Mouse (Mus musculus): ENCODE measurements around the gene Maff. TPM values are rescaled to one million over a fixed set of nuclear protein-coding genes. Genes with fewer than 3 reads are reported as not detected.
A peak's percentile ranks its signal among the peaks of the same experiment; 100 is the strongest.

Gene Maff
- polyA plus RNA-seq, 1 experiment from 2014 or later, result 1.2 TPM

- Histone ChIP-seq H3K9ac (no peak overlapping the region), H3K27ac (no peak overlapping the region), H3K9me3 (replicated peaks) (no peaks in the 10 kb centered on the region), H3K4me1 (peaks cover 7% of the 10 kb centered on the region; the same call in 1 of the 2 replicates), H3K4me3 (no peak overlapping the region), H3K27me3 (no peaks in the 10 kb centered on the region), H3K36me3 (ENCODE audit: poor library complexity, severe bottlenecking) (no peaks in the 10 kb centered on the region), H3K4me2 (no peak overlapping the region)
- WGBS, result 61% methylated on average over 7 of the region's 7 CpGs
- ATAC-seq, result no peak
Measured at GRCm38 (mm10) chr15:79335061-79335655, 11.3 kb upstream of the Maff start.

GRCm38 (mm10) chr15:79338978-79339377 is 7.4 kb upstream of the Maff start:
- 71% methylated on average over 5 of the region's 5 CpGs for WGBS
- H3K9ac ChIP-seq, result no peak overlapping the region
- H3K4me3 ChIP-seq, result no peak overlapping the region
- no peaks in the 10 kb centered on the region for H3K9me3 ChIP-seq (replicated peaks)
- no peaks in the 10 kb centered on the region for H3K36me3 ChIP-seq (ENCODE audit: poor library complexity, severe bottlenecking)
- H3K4me1 ChIP-seq, result peaks cover 7% of the 10 kb centered on the region; the same call in 1 of the 2 replicates
- H3K27ac ChIP-seq, result no peak overlapping the region
- no peaks in the 10 kb centered on the region for H3K27me3 ChIP-seq
- no peak overlapping the region for H3K4me2 ChIP-seq
- no peak for ATAC-seq

- Histone ChIP-seq H3K4me1 (0 out of 2 replicates have a peak, but pooled peaks cover 5% of the 10 kb centered on the region), H3K4me3 (no peak overlapping the region), H3K36me3 (ENCODE audit: poor library complexity, severe bottlenecking) (no peaks in the 10 kb centered on the region)
Measured at GRCm38 (mm10) chr15:79342641-79343337, 3.6 kb upstream of the Maff start.

GRCm38 (mm10) chr15:79344627-79345026 is 1.8 kb upstream of the Maff start:
- no peaks in the 10 kb centered on the region for H3K9me3 ChIP-seq (replicated peaks)
- no peak overlapping the region for H3K27ac ChIP-seq
- H3K36me3 ChIP-seq (ENCODE audit: poor library complexity, severe bottlenecking), result no peaks in the 10 kb centered on the region
- H3K9ac ChIP-seq, result no peak overlapping the region
- H3K4me1 ChIP-seq, result peaks cover 14% of the 10 kb centered on the region
- H3K27me3 ChIP-seq, result peaks cover 22% of the 10 kb centered on the region
- WGBS, result 82% methylated on average over 4 of the region's 4 CpGs
- no peak overlapping the region for H3K4me2 ChIP-seq
- no peak overlapping the region for H3K4me3 ChIP-seq
- no peak for ATAC-seq

More at GRCm38 (mm10) chr15:79342641-79343337, 3.6 kb upstream of the Maff start:
- WGBS, result 79% methylated on average over 6 of the region's 6 CpGs
- ATAC-seq, result no peak
- Histone ChIP-seq H3K9ac (no peak overlapping the region), H3K4me2 (no peak overlapping the region), H3K27ac (no peak overlapping the region), H3K9me3 (replicated peaks) (no peaks in the 10 kb centered on the region), H3K27me3 (0 out of 2 replicates have a peak, but pooled peaks cover 8% of the 10 kb centered on the region)

GRCm38 (mm10) chr15:79347165-79347844 is 884 bp downstream of the Maff start:
- ATAC-seq, result peak; percentile 95
- under 1% methylated on average over 61 of the region's 61 CpGs for WGBS
- Histone ChIP-seq H3K9ac (peak overlapping the region; percentile 74), H3K4me3 (peak overlapping the region; percentile 68), H3K27me3 (peaks cover 27% of the 10 kb centered on the region), H3K36me3 (ENCODE audit: poor library complexity, severe bottlenecking) (no peaks in the 10 kb centered on the region), H3K4me2 (peak overlapping the region; percentile 88), H3K4me1 (peaks cover 14% of the 10 kb centered on the region), H3K27ac (peak overlapping the region; percentile 83), H3K9me3 (replicated peaks) (no peaks in the 10 kb centered on the region)

GRCm38 (mm10) chr15:79347845-79348506 is 1.6 kb downstream of the Maff start:
- ATAC-seq, result peak; percentile 77
- under 1% methylated on average over 42 of the region's 46 CpGs for WGBS
- Histone ChIP-seq H3K4me3 (peak overlapping the region; percentile 68), H3K9ac (peak overlapping the region; percentile 74), H3K27ac (peak overlapping the region; percentile 83), H3K27me3 (peaks cover 27% of the 10 kb centered on the region), H3K36me3 (ENCODE audit: poor library complexity, severe bottlenecking) (no peaks in the 10 kb centered on the region), H3K4me1 (peaks cover 14% of the 10 kb centered on the region), H3K9me3 (replicated peaks) (no peaks in the 10 kb centered on the region), H3K4me2 (peak overlapping the region; percentile 88)

GRCm38 (mm10) chr15:79348651-79349050 is 2.2 kb downstream of the Maff start:
- H3K27me3 ChIP-seq, result peaks cover 27% of the 10 kb centered on the region
- no peak overlapping the region for H3K27ac ChIP-seq
- no peak for ATAC-seq
- no peaks in the 10 kb centered on the region for H3K9me3 ChIP-seq (replicated peaks)
- peak overlapping the region; percentile 68; the same call in 1 of the 2 replicates for H3K4me3 ChIP-seq
- peaks cover 14% of the 10 kb centered on the region for H3K4me1 ChIP-seq
- H3K4me2 ChIP-seq, result peak overlapping the region; percentile 88
- peak overlapping the region; percentile 74; the same call in 1 of the 2 replicates for H3K9ac ChIP-seq
- no peaks in the 10 kb centered on the region for H3K36me3 ChIP-seq (ENCODE audit: poor library complexity, severe bottlenecking)
- WGBS, result 67% methylated on average over 8 of the region's 8 CpGs

- no peak for ATAC-seq
- no peak overlapping the region for H3K27ac ChIP-seq
- no peak overlapping the region for H3K9ac ChIP-seq
- peaks cover 14% of the 10 kb centered on the region for H3K4me1 ChIP-seq
- 87% methylated on average over 4 of the region's 4 CpGs for WGBS
- H3K27me3 ChIP-seq, result peaks cover 31% of the 10 kb centered on the region
- no peak overlapping the region for H3K4me3 ChIP-seq
- H3K4me2 ChIP-seq, result no peak overlapping the region
- no peaks in the 10 kb centered on the region for H3K9me3 ChIP-seq (replicated peaks)
- no peaks in the 10 kb centered on the region for H3K36me3 ChIP-seq (ENCODE audit: poor library complexity, severe bottlenecking)
Measured at GRCm38 (mm10) chr15:79350866-79351265, 4.4 kb downstream of the Maff start.

GRCm38 (mm10) chr15:79351331-79351767 is 4.9 kb downstream of the Maff start:
- Histone ChIP-seq H3K36me3 (ENCODE audit: poor library complexity, severe bottlenecking) (no peaks in the 10 kb centered on the region), H3K27ac (no peak overlapping the region), H3K9ac (peak overlapping the region; percentile 18; the same call in 1 of the 2 replicates), H3K27me3 (peaks cover 31% of the 10 kb centered on the region), H3K4me2 (no peak overlapping the region), H3K9me3 (replicated peaks) (no peaks in the 10 kb centered on the region), H3K4me1 (peaks cover 15% of the 10 kb centered on the region), H3K4me3 (no peak overlapping the region)
- no peak for ATAC-seq
- 31% methylated on average over 14 of the region's 15 CpGs for whole genome bisulfite sequencing

- Histone ChIP-seq H3K9ac (no peak overlapping the region), H3K27ac (no peak overlapping the region), H3K4me1 (peaks cover 21% of the 10 kb centered on the region), H3K9me3 (replicated peaks) (no peaks in the 10 kb centered on the region), H3K27me3 (peaks cover 35% of the 10 kb centered on the region), H3K4me3 (no peak overlapping the region), H3K4me2 (no peak overlapping the region), H3K36me3 (ENCODE audit: poor library complexity, severe bottlenecking) (no peaks in the 10 kb centered on the region)
- 72% methylated on average over 6 of the region's 6 CpGs for WGBS
- ATAC-seq, result no peak
Measured at GRCm38 (mm10) chr15:79352479-79352878, 6.1 kb downstream of the Maff start.

GRCm38 (mm10) chr15:79353690-79354305 is 7.4 kb downstream of the Maff start:
- Histone ChIP-seq H3K27me3 (peaks cover 28% of the 10 kb centered on the region), H3K4me3 (no peak overlapping the region), H3K27ac (no peak overlapping the region), H3K9me3 (replicated peaks) (no peaks in the 10 kb centered on the region), H3K4me1 (peaks cover 20% of the 10 kb centered on the region), H3K9ac (no peak overlapping the region), H3K4me2 (no peak overlapping the region), H3K36me3 (ENCODE audit: poor library complexity, severe bottlenecking) (no peaks in the 10 kb centered on the region)
- no peak for ATAC-seq
- WGBS, result 85% methylated on average over 5 of the region's 5 CpGs

Measured in forebrain, embryonic 13.5 days (tissue).